Mouse (Mus musculus) G1E (cell line): Measurements from ENCODE around the gene Myo6.

Experiments
- CTCF ChIP-seq: IDR thresholded peaks from 2 replicates; pipeline ENCODE4 v1.5.1; 2012; ENCODE audit warnings: low read depth, low read length, inconsistent platforms, mixed read lengths
- GATA1 ChIP-seq: IDR thresholded peaks from 2 replicates; pipeline ENCODE4 v1.6.1; 2012; ENCODE audit warnings: borderline replicate concordance, low read length, inconsistent platforms, mixed read lengths
- GATA2 ChIP-seq: IDR thresholded peaks from 2 replicates; pipeline ENCODE4 v1.6.1; 2012; ENCODE audit warnings: low read depth, low read length, inconsistent platforms, borderline replicate concordance
- POLR2AphosphoS5 ChIP-seq: IDR thresholded peaks from 2 replicates; pipeline ENCODE4 v1.6.1; 2012; ENCODE audit warnings: low read depth, low read length, inconsistent platforms; ENCODE audit not compliant: insufficient replicate concordance
- TAL1 ChIP-seq: conservative IDR thresholded peaks from 2 replicates; pipeline ENCODE4 v1.6.1; 2012; ENCODE audit warnings: low read depth, low read length, inconsistent platforms, mixed read lengths

GRCm38 (mm10) chr9:80172396-80173222, 7.8 kb downstream of the Myo6 start:
- no peak for TF ChIP-seq CTCF
- TF ChIP-seq GATA2, result no peak
- TF ChIP-seq GATA1, result no peak
- no peak for TF ChIP-seq TAL1
- no peak for TF ChIP-seq POLR2AphosphoS5
